Mouse (Mus musculus): Measurements from ENCODE around the gene Rtp1.

The Rtp1 gene

GRCm38 (mm10) chr16:23428647-23429319 lies at the start of gene Rtp1:
Rtp1 (plus strand) TSS chr16:23429133.
- no peak for DNase-seq (ENCODE audit: low spot score)

- DNase-seq (ENCODE audit: low spot score), result no peak
Measured at GRCm38 (mm10) chr16:23379536-23380230, 49.2 kb upstream of the Rtp1 start.

GRCm38 (mm10) chr16:23384304-23384703 lies 44.6 kb upstream of the Rtp1 start:
- DNase-seq (ENCODE audit: low spot score), result no peak

GRCm38 (mm10) chr16:23397931-23398330 lies 31.0 kb upstream of the Rtp1 start:
- DNase-seq (ENCODE audit: low spot score), result no peak

- peak; percentile 13 for DNase-seq (ENCODE audit: low spot score)
Measured at GRCm38 (mm10) chr16:23401463-23401862, 27.5 kb upstream of the Rtp1 start.

GRCm38 (mm10) chr16:23401959-23402358 lies 27.0 kb upstream of the Rtp1 start:
- no peak for DNase-seq (ENCODE audit: low spot score)

- DNase-seq (ENCODE audit: low spot score), result peak; percentile 69
Measured at GRCm38 (mm10) chr16:23403008-23403755, 25.8 kb upstream of the Rtp1 start.

- no peak for DNase-seq (ENCODE audit: low spot score)
Measured at GRCm38 (mm10) chr16:23412930-23413329, 16.0 kb upstream of the Rtp1 start.

GRCm38 (mm10) chr16:23416261-23416656 lies 12.7 kb upstream of the Rtp1 start:
- no peak for DNase-seq (ENCODE audit: low spot score)

- no peak for DNase-seq (ENCODE audit: low spot score)
Measured at GRCm38 (mm10) chr16:23416657-23417293, 12.2 kb upstream of the Rtp1 start.

- DNase-seq (ENCODE audit: low spot score), result no peak
Measured at GRCm38 (mm10) chr16:23417456-23418240, 11.3 kb upstream of the Rtp1 start.

GRCm38 (mm10) chr16:23419565-23420085 lies 9.3 kb upstream of the Rtp1 start:
- no peak for DNase-seq (ENCODE audit: low spot score)

GRCm38 (mm10) chr16:23423825-23424224 lies 5.1 kb upstream of the Rtp1 start:
- DNase-seq (ENCODE audit: low spot score), result no peak

GRCm38 (mm10) chr16:23427701-23428100 lies 1.2 kb upstream of the Rtp1 start:
- no peak for DNase-seq (ENCODE audit: low spot score)

- DNase-seq (ENCODE audit: low spot score), result no peak
Measured at GRCm38 (mm10) chr16:23429991-23430390, 1.1 kb downstream of the Rtp1 start.

- DNase-seq (ENCODE audit: low spot score), result no peak
Measured at GRCm38 (mm10) chr16:23437404-23438166, 8.7 kb downstream of the Rtp1 start.

- no peak for DNase-seq (ENCODE audit: low spot score)
Measured at GRCm38 (mm10) chr16:23444231-23444630, 15.3 kb downstream of the Rtp1 start.

GRCm38 (mm10) chr16:23449946-23450345 lies 21.0 kb downstream of the Rtp1 start:
- no peak for DNase-seq (ENCODE audit: low spot score)

- DNase-seq (ENCODE audit: low spot score), result no peak
Measured at GRCm38 (mm10) chr16:23450816-23451215, 21.9 kb downstream of the Rtp1 start.

GRCm38 (mm10) chr16:23452476-23452875 lies 23.5 kb downstream of the Rtp1 start:
- DNase-seq (ENCODE audit: low spot score), result peak; percentile 42

GRCm38 (mm10) chr16:23454376-23454775 lies 25.4 kb downstream of the Rtp1 start:
- no peak for DNase-seq (ENCODE audit: low spot score)

All from ovary, postnatal 36 days (tissue).